Mouse (Mus musculus): ENCODE results near the gene Mthfsd. TPM values are rescaled to one million over a fixed set of nuclear protein-coding genes. Genes with fewer than 3 reads are reported as not detected.
"Not testable (repeated sequence)": the region's sequence is repeated elsewhere in the genome, so short reads cannot be mapped to it uniquely, and the experiment has no call there.

The Mthfsd gene
- total RNA-seq (2017), result 13.0 and 18.5 TPM in 2 replicates

DNA sequence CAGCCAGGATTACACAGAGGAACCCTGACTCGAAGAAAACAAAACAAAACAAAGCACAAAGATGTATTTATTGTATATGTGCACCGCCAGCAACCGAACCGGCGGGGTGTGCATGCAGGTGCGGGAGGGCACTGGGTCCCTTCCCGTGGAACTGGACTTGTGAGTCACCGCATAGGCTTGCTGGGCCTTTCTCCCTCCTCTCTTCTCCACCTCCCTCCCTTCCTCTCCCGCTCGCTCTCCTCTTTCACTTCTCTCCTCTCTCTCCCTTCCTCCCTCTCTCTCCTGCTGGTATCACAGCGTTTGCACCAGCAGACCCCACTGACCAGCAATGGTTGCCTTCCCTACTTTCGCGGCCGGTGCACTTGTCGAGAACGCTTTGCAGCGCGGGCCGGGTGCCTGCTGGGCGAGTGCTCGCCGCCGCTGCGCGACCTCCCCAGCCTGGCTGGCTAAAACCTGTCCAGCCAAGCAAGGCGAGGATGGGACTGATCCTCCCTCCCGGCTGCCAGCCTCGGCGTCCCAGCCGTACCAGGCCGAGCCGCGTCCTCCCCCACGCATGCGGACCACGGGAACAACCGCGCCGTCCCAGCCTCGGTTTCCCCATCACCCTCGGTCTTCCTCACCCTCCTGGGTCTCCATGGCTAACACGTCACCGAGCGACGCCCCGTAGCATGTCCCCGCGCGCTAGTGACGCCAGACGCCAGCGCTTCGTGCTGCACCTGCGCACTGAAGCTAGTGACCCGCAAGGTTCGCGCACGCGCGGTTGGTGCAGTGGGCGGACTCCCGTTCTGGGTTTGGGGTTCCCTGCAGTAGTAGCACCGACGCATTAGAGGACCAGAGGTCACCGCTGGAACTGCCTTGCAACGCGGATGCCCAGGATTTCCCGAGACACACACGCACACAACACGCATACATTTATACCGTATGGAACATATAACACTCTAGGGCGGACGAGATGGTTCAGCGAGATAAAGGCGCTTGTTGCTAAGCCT, at the start of gene Mthfsd:
Gene Mthfsd (minus strand): TSS at position 725 of the 989 bp plus-strand sequence.
- peak; percentile 76 for ATAC-seq (ENCODE audit: extremely low read depth, insufficient number of reproducible peaks, low FRiP score, poor library complexity, severe bottlenecking)

DNA sequence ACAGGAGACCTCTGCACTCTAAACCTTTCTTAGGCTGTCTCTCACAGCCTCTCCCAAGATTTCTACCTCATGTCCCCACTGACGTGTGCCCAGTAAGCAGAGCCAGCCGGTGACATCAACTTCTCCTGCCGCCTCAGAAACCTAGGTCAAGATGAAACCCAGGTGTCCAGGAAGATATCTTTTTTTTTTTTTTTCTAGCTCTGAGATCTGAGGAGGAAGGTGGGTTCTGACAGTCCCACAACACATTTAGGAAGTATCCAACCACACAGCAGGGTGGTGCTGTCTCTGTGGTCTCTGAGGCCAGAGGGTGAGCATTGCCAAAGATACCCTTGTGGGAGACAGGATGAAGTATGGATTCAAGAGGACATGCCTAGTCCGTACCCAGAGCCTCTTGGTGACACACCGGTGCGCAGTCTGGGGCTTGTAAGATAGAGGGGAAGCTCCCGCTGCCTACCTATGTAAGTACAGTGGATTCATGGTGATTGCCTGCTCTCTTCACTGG, 48.8 kb upstream of the Mthfsd start:
- ATAC-seq (ENCODE audit: extremely low read depth, insufficient number of reproducible peaks, low FRiP score, poor library complexity, severe bottlenecking), result no peak

DNA sequence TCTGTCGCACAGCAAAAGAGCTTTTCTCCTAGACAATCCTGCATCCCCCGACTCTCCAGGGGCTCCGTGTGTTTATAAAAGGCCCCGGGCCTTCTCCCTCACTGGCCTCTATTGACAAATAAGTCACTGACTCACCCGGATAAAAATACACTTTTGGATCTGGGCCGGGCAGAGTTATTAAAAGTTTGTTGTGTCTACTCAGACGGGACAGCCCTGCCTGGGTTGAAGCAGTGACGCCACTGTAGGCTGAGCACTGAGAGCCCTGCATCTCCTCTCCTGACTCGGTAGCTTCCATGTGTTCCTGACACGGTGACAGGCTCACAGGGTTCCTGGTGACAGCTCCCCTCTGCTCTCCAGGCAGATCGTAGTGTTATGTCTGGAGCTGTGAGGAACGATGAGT, 44.2 kb upstream of the Mthfsd start:
- ATAC-seq (ENCODE audit: extremely low read depth, insufficient number of reproducible peaks, low FRiP score, poor library complexity, severe bottlenecking), result no peak

DNA sequence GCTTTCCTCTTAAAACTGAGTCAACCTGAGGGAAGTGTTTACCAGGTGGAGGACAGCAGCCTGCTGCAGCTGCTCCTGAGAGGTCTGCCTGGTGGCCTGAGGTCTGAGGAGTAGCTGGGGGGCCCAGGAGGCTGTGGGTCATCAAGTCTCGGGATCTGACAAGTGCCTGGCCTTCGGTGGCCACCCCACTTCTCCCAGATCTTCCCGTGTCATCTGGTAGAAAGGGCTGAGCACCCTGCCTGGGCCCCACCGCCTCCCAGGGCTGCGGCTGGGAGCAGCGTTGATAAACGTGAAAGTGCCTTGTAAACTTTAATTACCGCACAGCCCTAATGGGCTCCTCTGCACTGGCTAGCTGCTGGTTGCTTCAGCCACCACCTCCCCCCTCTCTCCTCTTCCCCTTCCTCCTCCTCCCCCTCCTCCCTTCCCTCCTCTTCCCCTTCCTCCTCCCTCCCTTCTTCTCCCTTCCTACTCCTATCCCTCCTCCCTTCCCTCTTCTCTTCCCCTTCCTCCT, 40.4 kb upstream of the Mthfsd start:
- no peak for ATAC-seq (ENCODE audit: extremely low read depth, insufficient number of reproducible peaks, low FRiP score, poor library complexity, severe bottlenecking)

- not testable (repeated sequence) for ATAC-seq (ENCODE audit: extremely low read depth, insufficient number of reproducible peaks, low FRiP score, poor library complexity, severe bottlenecking)
Observed at GRCm38 (mm10) chr8:121145457-121146134, 37.4 kb upstream of the Mthfsd start.

DNA sequence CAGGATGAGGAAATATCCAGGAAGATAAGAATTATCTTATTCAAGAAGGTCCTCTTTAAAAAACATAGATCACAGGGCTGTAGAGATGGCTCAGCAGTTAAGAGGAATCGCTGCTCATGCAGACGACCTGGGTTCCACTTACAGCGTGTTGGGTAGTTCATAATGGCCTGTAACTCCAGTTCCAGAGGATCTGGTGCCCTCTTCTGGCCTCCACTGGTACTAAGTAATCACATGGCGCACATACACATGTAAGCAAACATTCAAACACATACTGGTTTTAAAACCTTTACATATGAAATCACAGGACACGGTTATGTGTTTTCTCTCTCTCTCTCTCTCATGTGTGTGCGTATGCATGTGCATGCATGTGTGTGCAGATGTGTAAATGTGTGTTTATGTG, 28.7 kb upstream of the Mthfsd start:
- ATAC-seq (ENCODE audit: extremely low read depth, insufficient number of reproducible peaks, low FRiP score, poor library complexity, severe bottlenecking), result no peak

GRCm38 (mm10) chr8:121134512-121134911, 26.3 kb upstream of the Mthfsd start:
- ATAC-seq (ENCODE audit: extremely low read depth, insufficient number of reproducible peaks, low FRiP score, poor library complexity, severe bottlenecking), result no peak

GRCm38 (mm10) chr8:121134102-121134501, 25.9 kb upstream of the Mthfsd start:
- ATAC-seq (ENCODE audit: extremely low read depth, insufficient number of reproducible peaks, low FRiP score, poor library complexity, severe bottlenecking), result no peak

GRCm38 (mm10) chr8:121132961-121133513, 24.8 kb upstream of the Mthfsd start:
- ATAC-seq (ENCODE audit: extremely low read depth, insufficient number of reproducible peaks, low FRiP score, poor library complexity, severe bottlenecking), result no peak

GRCm38 (mm10) chr8:121130522-121130921, 22.3 kb upstream of the Mthfsd start:
- ATAC-seq (ENCODE audit: extremely low read depth, insufficient number of reproducible peaks, low FRiP score, poor library complexity, severe bottlenecking), result no peak

DNA sequence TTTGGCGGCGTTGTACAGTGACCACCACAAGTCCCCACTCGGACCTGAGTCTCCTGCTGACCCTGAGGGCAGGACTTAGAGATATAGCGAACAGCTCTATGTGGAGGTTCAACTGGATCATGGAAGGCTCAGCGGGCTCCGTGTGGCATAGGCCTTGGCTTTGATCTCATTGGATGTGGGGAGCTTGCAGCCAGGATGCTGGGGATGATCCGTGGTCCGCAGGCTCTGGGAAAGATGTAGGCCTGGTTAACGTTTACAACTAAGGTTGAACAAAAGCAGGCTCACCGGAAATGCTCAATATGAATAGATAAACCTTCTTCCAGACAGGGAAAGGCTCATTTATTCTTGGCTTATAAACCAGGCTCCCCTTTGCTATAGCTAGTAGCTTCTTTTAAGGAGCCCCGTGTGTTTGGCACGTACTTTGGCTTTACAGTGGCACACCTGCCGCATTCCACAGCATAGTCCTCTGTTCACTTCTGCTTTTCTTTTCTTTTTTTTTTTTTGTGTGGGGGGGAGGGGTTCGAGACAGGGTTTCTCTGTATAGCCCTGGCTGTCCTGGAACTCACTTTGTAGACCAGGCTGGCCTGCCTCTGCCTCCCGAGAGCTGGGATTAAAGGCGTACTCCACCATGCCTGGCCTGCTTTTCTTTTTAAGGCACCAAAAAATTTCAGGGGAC, 21.2 kb upstream of the Mthfsd start:
- no peak for ATAC-seq (ENCODE audit: extremely low read depth, insufficient number of reproducible peaks, low FRiP score, poor library complexity, severe bottlenecking)

- no peak for ATAC-seq (ENCODE audit: extremely low read depth, insufficient number of reproducible peaks, low FRiP score, poor library complexity, severe bottlenecking)
Observed at GRCm38 (mm10) chr8:121128531-121129264, 20.5 kb upstream of the Mthfsd start.

- no peak for ATAC-seq (ENCODE audit: extremely low read depth, insufficient number of reproducible peaks, low FRiP score, poor library complexity, severe bottlenecking)
Observed at GRCm38 (mm10) chr8:121127756-121128375, 19.7 kb upstream of the Mthfsd start, which contains the start of gene Foxl1. Foxl1 (plus strand) TSS chr8:121127940.

GRCm38 (mm10) chr8:121127291-121127701, 19.1 kb upstream of the Mthfsd start:
- ATAC-seq (ENCODE audit: extremely low read depth, insufficient number of reproducible peaks, low FRiP score, poor library complexity, severe bottlenecking), result no peak

GRCm38 (mm10) chr8:121126694-121127093, 18.5 kb upstream of the Mthfsd start:
- no peak for ATAC-seq (ENCODE audit: extremely low read depth, insufficient number of reproducible peaks, low FRiP score, poor library complexity, severe bottlenecking)

DNA sequence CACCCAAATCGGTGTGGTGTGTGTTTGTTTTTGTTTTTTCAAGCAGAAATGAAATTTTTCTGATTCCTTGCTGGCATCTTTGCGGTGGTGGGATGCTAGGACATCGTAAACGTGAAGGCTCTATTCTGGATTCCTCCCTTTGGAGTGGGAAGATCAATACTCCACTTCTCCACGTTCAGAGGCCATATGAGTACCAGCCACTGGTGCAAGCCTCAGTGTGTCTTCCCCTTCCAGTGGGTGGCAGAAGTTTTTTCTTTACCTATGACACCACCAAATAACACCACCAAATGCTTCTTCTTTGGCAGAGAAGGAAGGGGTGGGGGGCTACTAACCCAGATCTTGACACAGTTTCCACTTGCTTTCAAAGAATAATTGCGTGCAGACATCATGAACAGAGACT, 18.0 kb upstream of the Mthfsd start:
- no peak for ATAC-seq (ENCODE audit: extremely low read depth, insufficient number of reproducible peaks, low FRiP score, poor library complexity, severe bottlenecking)

DNA sequence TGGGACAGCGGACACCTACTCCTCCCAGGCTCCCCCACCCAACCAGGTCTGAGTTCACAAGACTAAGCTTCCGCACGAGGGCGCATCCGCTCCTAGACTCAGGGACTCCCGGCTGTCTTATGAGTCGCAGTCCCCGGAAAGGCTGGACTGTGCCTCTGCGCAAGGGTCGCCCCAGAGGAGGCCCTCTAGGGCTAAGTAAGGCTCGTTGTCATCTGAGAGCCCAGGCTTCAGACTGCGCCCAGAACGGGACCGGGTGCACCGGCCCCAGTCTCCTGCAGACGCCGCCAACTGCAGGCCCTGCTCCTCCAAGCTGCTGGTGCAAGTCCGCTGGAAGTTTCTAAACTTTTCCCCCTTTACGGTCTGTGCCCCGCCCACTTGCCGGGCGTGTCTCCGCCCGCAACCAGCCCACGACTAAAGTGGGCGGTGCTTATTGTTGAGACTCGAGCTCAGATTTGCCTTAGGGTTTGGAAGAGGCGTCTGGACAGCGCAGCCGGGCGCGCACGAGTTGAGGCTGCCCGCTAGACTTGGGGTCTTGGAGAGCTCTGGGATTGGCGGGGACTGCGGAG, 17.2 kb upstream of the Mthfsd start:
- ATAC-seq (ENCODE audit: extremely low read depth, insufficient number of reproducible peaks, low FRiP score, poor library complexity, severe bottlenecking), result no peak

Data from neutrophil, adult 5-6 weeks (primary cell).